Mouse (Mus musculus) hindbrain, embryonic 16.5 days (tissue): ENCODE measurements around the gene Ccr5. TPM values are rescaled to one million over a fixed set of nuclear protein-coding genes. Genes with fewer than 3 reads are reported as not detected.
"Not testable (repeated sequence)": the region's sequence is repeated elsewhere in the genome, so short reads cannot be mapped to it uniquely, and the experiment has no call there.

Experiments
- ATAC-seq: fragments of 200-750 bp; cut with Nextera tagmentation; 2 replicates; pipeline ENCODE4 v1.8.0; 2017; ENCODE audit warnings: moderate TSS enrichment, moderate library complexity
- H3K27ac ChIP-seq: fragments of 300-500 bp; sonication (generic); 2 replicates; pipeline ENCODE4 v1.5.1; 2014; ENCODE audit warnings: low read depth, mild to moderate bottlenecking, control low read depth, low read length, moderate library complexity
- H3K27me3 ChIP-seq: fragments of 300-500 bp; sonication (generic); replicated peaks from 2 replicates; pipeline ENCODE4 v1.6.1; 2014; ENCODE audit warnings: low read length; ENCODE audit not compliant: control insufficient read depth, insufficient read depth
- H3K36me3 ChIP-seq: fragments of 300-500 bp; sonication (generic); 2 replicates; pipeline ENCODE4 v1.6.1; 2014; ENCODE audit warnings: mild to moderate bottlenecking, low read length, moderate library complexity, mixed read lengths; ENCODE audit not compliant: control insufficient read depth, insufficient read depth
- H3K4me1 ChIP-seq: fragments of 300-500 bp; sonication (generic); 2 replicates; pipeline ENCODE4 v1.6.1; 2014; ENCODE audit warnings: low read depth, low read length; ENCODE audit not compliant: control insufficient read depth, insufficient read depth
- H3K4me2 ChIP-seq: fragments of 300-500 bp; sonication (generic); 2 replicates; pipeline ENCODE4 v1.6.1; 2014; ENCODE audit warnings: mild to moderate bottlenecking, low read length, control low read depth, moderate library complexity
- H3K4me3 ChIP-seq: fragments of 300-500 bp; sonication (generic); 2 replicates; pipeline ENCODE4 v1.5.1; 2014; ENCODE audit warnings: mild to moderate bottlenecking, low read length, control low read depth, moderate library complexity
- H3K9ac ChIP-seq: fragments of 300-500 bp; sonication (generic); 2 replicates; pipeline ENCODE4 v1.6.1; 2014; ENCODE audit warnings: low read depth, mild to moderate bottlenecking, control low read depth, low read length, moderate library complexity
- H3K9me3 ChIP-seq: fragments of 300-500 bp; sonication (generic); 2 replicates; pipeline ENCODE4 v1.6.1; 2014; ENCODE audit warnings: mild to moderate bottlenecking, low read length, moderate library complexity; ENCODE audit not compliant: control insufficient read depth
- WGBS: fragments of 180-500 bp; shearing (Covaris S2); extraction: QIAGEN DNeasy Blood & Tissue Kit; methylation state at CpG from one replicate; pipeline ENCODE4 v1.1.7; 2014; 5-methylcytosine and 5-hydroxymethylcytosine counted together
- polyA plus RNA-seq: library from polyadenylated mRNA; unstranded; fragments of >200 nt; fragmentation: Nextera tagmentation; extraction: Ambion mirVana; gene quantifications from 2 replicates; pipeline ENCODE4 v1.2.1, GENCODE M21; 2015

The Ccr5 gene
- polyA plus RNA-seq, 1 experiment from 2014 or later: 1.1 TPM

- Histone ChIP-seq H3K27ac (no peak overlapping the region), H3K4me1 (no peaks in the 10 kb centered on the region), H3K9ac (no peak overlapping the region), H3K4me2 (no peak overlapping the region), H3K9me3 (no peaks in the 10 kb centered on the region), H3K36me3 (no peaks in the 10 kb centered on the region), H3K27me3 (no peaks in the 10 kb centered on the region), H3K4me3 (no peak overlapping the region)
- WGBS: 0% methylated on average over 1 of the region's 1 CpGs
- ATAC-seq: no peak
Observed at GRCm38 (mm10) chr9:124128379-124128778, 7.0 kb downstream of the Ccr5 start.

GRCm38 (mm10) chr9:124132899-124133298 is 11.6 kb downstream of the Ccr5 start:
- H3K9me3 ChIP-seq, H3K4me3 ChIP-seq, H3K27me3 ChIP-seq, H3K9ac ChIP-seq, H3K4me2 ChIP-seq, H3K4me1 ChIP-seq, ATAC-seq, H3K36me3 ChIP-seq, H3K27ac ChIP-seq: not testable (repeated sequence)
- WGBS: 88% methylated on average over 2 of the region's 2 CpGs

- H3K9ac ChIP-seq, H3K27me3 ChIP-seq, H3K27ac ChIP-seq, ATAC-seq, H3K36me3 ChIP-seq, H3K4me2 ChIP-seq, H3K9me3 ChIP-seq, H3K4me3 ChIP-seq, H3K4me1 ChIP-seq: not testable (repeated sequence)
- WGBS: 97% methylated on average over 1 of the region's 1 CpGs
Observed at GRCm38 (mm10) chr9:124134919-124135318, 13.6 kb downstream of the Ccr5 start.

GRCm38 (mm10) chr9:124137619-124138018 is 16.3 kb downstream of the Ccr5 start:
- Histone ChIP-seq H3K4me1 (no peaks in the 10 kb centered on the region), H3K27me3 (no peaks in the 10 kb centered on the region), H3K9ac (no peak overlapping the region), H3K4me2 (no peak overlapping the region), H3K27ac (no peak overlapping the region), H3K9me3 (no peaks in the 10 kb centered on the region), H3K4me3 (no peak overlapping the region), H3K36me3 (no peaks in the 10 kb centered on the region)
- 83% methylated on average over 11 of the region's 11 CpGs for WGBS
- no peak for ATAC-seq

- no peak overlapping the region for H3K9ac ChIP-seq
- WGBS: 79% methylated on average over 4 of the region's 4 CpGs
Observed at GRCm38 (mm10) chr9:124138055-124138775, 16.9 kb downstream of the Ccr5 start.

GRCm38 (mm10) chr9:124143678-124144077 is 22.3 kb downstream of the Ccr5 start:
- Histone ChIP-seq H3K9ac (no peak overlapping the region), H3K4me2 (no peak overlapping the region), H3K27ac (no peak overlapping the region), H3K36me3 (no peaks in the 10 kb centered on the region), H3K4me3 (no peak overlapping the region), H3K9me3 (no peaks in the 10 kb centered on the region), H3K27me3 (no peaks in the 10 kb centered on the region), H3K4me1 (no peaks in the 10 kb centered on the region)
- WGBS: 89% methylated on average over 1 of the region's 1 CpGs
- ATAC-seq: no peak

More at GRCm38 (mm10) chr9:124138055-124138775, 16.9 kb downstream of the Ccr5 start:
- no peak overlapping the region for H3K4me2 ChIP-seq
- H3K9me3 ChIP-seq: no peaks in the 10 kb centered on the region
- ATAC-seq: no peak
- no peaks in the 10 kb centered on the region for H3K36me3 ChIP-seq
- no peak overlapping the region for H3K4me3 ChIP-seq
- H3K27me3 ChIP-seq: no peaks in the 10 kb centered on the region
- no peaks in the 10 kb centered on the region for H3K4me1 ChIP-seq
- H3K27ac ChIP-seq: no peak overlapping the region

GRCm38 (mm10) chr9:124146307-124146706 is 25.0 kb downstream of the Ccr5 start:
- H3K4me2 ChIP-seq: no peak overlapping the region
- H3K27me3 ChIP-seq: no peaks in the 10 kb centered on the region
- no peak overlapping the region for H3K4me3 ChIP-seq
- no peak overlapping the region for H3K27ac ChIP-seq
- ATAC-seq: no peak
- no peaks in the 10 kb centered on the region for H3K36me3 ChIP-seq
- H3K9ac ChIP-seq: no peak overlapping the region
- H3K9me3 ChIP-seq: no peaks in the 10 kb centered on the region
- no peaks in the 10 kb centered on the region for H3K4me1 ChIP-seq

Other genes starting within 250 kb of the Ccr5 start
- gene Ccr1, start 152.9 kb upstream of the Ccr5 start, polyA plus RNA-seq: 0.70 and 0.76 TPM in 2 replicates
- not detected in 2 replicates for gene Ccr1l1, start 143.1 kb upstream of the Ccr5 start, polyA plus RNA-seq
- gene Ccr3, start 99.6 kb upstream of the Ccr5 start, polyA plus RNA-seq: not detected in 2 replicates
- 0.18 and 0.42 TPM in 2 replicates for gene Ccr2, start 19.6 kb upstream of the Ccr5 start, polyA plus RNA-seq
- gene 2010315B03Rik, start 191.2 kb downstream of the Ccr5 start, polyA plus RNA-seq: 14.4 and 15.6 TPM in 2 replicates